Mouse (Mus musculus) cerebellum, adult 2 months (tissue): ENCODE measurements at regions not wholly inside any gene's neighbourhood (a gene's known extent, or its start where the extent isn't known, plus 50 kb on each side); places are given as distances from the start of the nearest gene placed in this dataset.

Experiments
- CTCF ChIP-seq: fragments of 200-500 bp; IDR thresholded peaks from 2 replicates; pipeline ENCODE4 v1.5.1; 2011; ENCODE audit warnings: low read depth, mild to moderate bottlenecking, control low read depth, low read length, moderate library complexity, borderline replicate concordance; ENCODE audit not compliant: insufficient read depth
- POLR2A ChIP-seq: fragments of 200-500 bp; IDR thresholded peaks from 2 replicates; pipeline ENCODE4 v1.6.1; 2011; ENCODE audit warnings: low read length, control low read depth, borderline replicate concordance; ENCODE audit not compliant: insufficient read depth

- TF ChIP-seq CTCF: no peak
- no peak for TF ChIP-seq POLR2A
Measured at GRCm38 (mm10) chrX:60773645-60774044, 119.6 kb downstream of the Sox3 start.
